Mouse (Mus musculus): ENCODE results near the gene Gm17190.
A peak's percentile ranks its signal among the peaks of the same experiment; 100 is the strongest.
"Not testable (repeated sequence)": the region's sequence is repeated elsewhere in the genome, so short reads cannot be mapped to it uniquely, and the experiment has no call there.

Gm17190 gene

DNA sequence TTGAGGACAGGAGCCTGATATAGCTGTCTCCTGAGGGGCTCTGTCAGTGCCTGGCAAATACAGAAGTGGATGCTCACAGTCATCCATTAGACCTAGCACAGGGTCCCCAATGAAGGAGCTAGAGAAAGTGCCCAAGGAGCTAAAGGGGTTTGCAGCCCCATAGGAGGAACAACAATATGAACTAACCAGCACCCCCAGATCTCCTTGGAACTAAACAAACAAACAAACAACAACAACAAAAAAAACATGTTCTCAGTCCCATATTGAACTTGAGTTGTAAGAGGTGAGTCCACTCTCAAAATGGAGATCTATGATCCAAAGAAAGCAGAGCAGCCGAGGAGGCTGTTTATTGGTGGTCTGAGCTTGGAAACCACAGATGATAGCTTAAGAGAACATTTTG lies at the start of gene Gm17190:
TSS of gene Gm17190 (plus strand) at position 301 of the 400 bp plus-strand sequence.
- not testable (repeated sequence) for DNase-seq (ENCODE audit: low read depth)

DNA sequence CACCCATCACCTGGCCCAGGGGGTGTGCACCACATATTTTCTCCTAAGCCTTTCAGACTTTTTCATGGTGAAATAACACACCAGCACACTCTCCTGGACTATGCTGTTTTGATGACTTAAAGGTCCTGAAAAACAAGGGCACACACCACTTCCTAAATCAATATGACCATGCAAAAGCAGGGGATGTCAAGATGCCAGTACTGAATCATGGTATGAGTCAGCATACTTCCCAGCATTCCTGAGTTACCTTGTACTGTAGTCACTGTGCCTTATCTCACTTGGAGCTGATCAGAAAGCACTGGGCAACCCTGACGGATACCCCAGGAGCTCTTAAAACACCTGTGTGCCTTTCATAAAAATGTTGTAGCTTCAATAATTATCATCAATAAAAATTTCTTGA lies 42.3 kb upstream of the Gm17190 start:
- DNase-seq (ENCODE audit: low read depth) = no peak

DNA sequence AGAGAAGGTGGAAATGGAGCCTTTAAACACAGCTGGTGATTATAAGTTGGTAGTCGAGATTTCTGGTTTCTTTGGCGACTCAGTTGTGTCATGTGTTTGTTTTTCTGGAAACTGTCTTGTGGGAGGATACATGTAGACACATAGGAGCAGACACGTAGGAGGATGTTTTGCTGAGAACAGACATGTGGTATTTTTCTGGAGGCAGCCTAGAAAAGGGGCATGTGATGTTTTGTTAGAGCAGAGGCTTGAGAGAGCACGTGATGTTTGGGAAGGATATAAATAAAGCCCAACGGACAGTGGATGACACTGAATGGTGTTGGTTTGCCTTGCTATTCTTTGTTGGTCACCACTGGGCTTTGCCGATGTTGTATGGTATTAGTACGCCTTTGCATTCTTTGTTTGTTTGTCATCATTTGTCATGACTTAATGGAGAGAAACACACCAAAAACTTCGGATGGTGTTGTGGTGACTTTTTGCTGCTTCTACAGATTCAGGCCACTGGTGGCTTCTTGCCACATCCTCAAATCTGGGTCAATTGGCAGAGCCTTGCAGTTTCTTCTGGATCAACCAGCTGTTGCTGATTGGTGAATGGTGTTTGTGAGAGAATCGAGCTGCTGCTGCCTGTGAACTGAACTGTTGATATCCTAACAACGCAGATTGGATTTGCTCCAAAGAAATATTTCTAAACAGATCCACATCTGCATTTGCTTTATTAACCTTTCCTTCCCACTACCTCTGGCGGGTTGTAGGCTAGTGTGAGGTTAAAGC lies 41.4 kb upstream of the Gm17190 start:
- no peak for DNase-seq (ENCODE audit: low read depth)

DNA sequence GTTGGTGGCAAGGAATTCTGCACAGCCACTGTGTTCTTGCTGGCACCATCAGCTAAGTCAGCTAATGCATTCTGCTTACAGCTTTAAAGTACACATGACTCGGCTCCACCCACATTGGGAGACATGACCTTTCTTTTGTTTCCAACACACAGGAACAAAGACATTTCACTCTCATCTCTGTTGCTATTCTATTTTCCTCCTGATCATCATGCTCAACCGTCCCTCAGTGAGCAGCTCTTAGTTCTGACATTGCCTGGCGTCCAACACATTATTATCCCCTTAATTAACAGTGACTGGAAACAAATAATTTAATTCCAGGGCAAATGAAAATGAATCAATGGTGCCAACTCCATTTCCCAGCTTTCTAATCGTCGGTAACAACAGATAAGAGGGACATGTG lies 36.5 kb upstream of the Gm17190 start:
- no peak for DNase-seq (ENCODE audit: low read depth)

DNA sequence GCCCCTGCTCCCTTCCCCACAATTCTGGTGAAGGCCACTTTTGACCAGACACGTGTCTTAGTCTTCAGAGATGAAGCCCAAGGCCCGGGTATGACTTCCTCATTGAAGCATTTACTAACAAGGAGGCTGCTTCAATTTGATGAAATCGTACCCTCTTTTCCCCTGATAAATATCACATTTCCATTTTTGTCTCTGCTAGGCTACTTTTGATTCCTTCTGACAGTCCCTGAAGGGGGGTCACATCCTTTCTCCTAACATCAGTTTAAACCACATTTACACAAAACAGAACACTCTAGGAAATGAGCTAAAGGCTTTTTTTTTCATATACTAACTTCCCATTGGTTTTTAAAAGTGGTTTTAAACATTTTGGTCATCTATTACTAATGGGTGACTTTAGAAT lies 29.1 kb upstream of the Gm17190 start:
- DNase-seq (ENCODE audit: low read depth) = no peak

DNA sequence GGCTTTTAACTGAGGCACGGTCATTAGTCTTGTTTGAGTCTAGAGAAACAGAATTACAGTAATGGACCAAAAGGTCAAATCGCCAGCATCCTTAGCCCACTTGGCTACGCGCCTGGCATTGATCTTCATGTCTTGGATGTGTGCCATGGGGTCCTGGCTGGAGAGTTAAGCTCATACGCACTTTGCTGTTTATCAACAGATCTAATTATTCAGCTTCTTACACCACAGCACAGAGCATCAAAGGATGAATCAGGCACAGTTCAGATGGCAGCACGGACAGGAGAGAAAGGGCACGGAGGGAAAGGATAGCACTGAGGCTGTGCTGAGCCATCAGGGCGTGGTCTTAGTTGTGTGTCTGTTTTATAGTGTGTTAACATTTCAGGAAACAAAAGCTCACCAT lies 8.3 kb upstream of the Gm17190 start:
- DNase-seq (ENCODE audit: low read depth) = no peak

DNA sequence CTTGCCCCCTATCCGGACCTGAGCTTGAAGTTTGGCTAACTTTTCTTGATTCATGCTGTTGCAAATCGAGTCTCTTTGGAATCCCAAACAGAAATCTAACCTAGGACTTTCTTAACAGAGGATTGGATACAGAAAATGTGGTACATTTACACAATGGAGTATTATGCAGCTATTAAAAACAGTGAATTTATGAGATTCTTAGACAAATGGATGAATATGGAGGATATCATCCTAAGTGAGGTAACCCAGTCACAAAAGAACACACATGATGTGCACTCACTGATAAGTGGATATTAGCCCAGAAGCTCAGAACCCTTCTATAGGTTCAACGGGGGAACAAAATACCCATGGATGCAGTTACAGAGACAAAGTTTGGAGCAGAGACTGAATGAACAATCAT lies 578 bp upstream of the Gm17190 start, which contains the start of gene Gm20075:
TSS of gene Gm20075 (minus strand) at position 101 of the 400 bp plus-strand sequence.
- not testable (repeated sequence) for DNase-seq (ENCODE audit: low read depth)

DNA sequence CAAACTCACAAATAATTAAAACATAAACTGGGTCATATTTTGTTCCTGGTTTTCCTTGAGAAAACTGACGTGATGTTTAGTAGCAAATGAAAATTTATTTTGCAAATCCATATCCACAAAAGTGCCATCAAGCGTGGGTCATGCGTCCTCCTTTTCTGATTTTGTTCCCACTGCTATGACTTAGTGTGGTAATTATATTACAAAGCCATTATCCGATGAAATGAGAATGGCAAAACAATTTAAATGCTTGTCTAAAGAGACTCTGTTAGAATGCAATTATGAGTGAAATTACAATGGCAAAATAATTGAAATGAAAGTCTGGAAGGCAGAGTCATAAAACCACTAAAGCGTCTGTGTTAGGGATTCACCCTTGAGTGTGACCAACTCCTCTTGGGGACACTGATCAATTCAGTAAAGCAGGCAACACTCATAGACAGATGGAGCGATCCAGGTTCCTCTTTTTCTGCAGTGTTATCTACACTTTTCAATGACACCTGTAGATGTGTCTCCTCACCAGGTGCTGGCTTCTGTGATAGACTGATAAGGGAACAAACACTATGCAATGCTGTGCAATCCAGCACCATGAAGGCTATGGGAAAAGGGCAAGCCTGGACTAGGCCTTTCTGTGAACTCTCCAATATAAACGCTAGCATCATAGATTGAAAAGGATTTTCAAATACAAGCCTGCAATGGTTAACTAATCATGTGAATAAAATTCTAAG lies 3.9 kb downstream of the Gm17190 start:
- DNase-seq (ENCODE audit: low read depth) = no peak

DNA sequence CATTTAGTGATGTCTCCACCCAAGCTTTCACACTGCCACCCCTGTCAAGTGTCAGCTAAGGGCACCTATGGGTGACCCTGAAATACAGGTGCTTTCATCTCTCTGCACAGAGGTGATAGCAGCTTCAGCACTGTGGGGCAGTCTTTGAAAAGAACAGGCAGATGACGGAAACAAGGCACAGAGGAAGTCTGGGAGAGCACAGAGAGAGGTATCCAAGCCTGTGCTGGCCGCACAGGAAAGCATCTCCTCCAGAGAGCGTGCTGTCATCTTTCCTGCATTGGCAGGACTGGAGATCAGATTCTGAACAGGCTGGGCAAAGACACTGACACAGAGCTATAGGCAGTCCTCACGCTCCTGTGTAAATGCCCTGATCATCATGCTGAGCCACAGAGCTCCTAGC lies 9.1 kb downstream of the Gm17190 start:
- DNase-seq (ENCODE audit: low read depth) = no peak

DNA sequence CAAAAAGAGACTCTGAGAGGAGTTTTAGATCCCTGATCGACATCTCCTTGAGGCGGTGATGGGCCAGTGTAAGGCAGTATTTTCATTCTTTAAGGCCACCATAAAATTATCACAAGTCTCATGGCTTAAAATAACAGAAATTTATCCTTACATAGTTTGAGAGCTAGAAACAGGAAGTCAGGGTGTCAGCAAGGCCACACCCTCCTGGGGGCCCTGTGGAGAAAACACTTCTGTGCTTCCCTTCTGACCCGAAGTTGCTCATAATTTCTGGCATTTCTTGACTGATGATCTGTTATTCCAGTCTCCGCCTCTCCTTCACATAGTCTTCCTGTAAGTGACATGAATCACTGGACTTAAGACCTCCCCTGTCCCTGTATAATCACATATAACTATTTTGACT lies 24.5 kb downstream of the Gm17190 start:
- peak; percentile 2 for DNase-seq (ENCODE audit: low read depth)

DNA sequence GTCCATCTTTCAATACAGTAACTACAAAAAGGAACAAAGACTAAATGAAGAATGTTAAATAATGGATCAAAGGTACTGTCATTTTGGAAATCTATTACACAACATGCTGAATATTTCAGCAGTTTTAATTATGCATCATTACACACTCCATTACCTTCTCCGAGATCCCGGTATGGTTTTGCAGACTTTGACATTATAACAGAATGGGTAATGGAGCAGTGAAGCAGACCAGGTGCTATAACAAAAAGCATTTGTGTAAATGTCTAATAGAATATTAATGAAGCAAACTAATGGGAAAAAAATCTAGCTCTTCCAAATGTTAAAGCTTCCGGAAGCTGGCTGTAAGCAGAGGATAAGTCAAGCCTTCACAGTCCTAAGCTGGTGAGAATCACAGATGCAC lies 28.9 kb downstream of the Gm17190 start:
- no peak for DNase-seq (ENCODE audit: low read depth)

DNA sequence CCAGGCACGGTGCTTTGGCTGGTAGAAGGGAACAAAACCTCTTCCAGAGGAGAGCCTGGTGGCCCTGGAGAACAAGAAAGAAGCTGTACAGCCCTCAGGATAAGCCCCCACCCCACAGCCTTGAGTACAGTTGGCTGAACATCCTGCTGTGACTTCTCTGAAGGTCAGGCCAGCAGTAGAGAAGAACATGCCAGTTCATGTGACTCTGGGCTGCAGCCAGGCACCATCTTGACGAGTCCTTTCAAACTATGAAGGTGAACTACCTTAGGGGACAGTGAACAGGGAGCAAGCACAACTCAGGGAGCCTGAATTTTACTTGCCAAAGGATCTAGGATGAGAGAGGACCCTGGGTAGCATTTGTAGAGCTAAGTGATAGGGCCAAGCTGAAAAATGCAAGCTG lies 30.9 kb downstream of the Gm17190 start:
- DNase-seq (ENCODE audit: low read depth) = no peak

DNA sequence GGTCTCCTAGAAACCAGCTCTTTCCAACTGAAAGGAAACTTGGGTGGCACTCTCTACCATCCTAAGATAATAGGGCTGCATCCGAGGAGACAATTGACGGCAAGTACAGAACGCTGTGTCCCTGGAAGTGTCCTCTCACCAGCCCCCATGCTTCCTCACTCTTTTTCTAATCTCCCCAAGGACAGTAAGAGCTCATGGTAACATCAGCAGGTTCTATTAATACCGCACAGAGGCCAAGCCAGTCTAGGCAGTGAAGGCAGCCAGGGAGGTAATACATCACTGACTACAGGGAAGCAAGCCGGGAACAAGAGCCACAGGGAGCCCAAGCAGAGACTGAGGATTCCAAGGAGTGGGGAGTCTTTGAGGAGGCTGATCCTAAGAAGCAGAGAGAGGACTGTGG lies 43.2 kb downstream of the Gm17190 start:
- no peak for DNase-seq (ENCODE audit: low read depth)

DNA sequence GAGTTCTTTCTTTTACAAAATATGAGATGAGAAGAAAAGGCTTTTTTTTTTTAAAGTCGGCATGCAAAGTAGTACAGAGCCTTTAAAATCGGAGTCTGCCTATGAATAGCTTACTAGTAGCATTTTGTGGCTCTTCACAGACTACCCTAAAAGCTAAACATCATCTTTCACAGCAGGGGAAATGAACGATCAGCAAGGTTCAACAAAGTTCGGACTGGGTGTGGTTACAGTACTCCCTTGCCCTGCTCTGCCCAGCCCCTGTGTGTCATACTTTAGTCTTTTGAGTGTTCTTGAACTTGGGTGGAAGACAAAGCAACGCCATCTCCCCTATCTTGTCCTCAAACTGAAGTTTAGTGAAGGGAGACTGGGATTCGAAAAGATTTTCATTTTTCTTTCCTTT lies 44.8 kb downstream of the Gm17190 start:
- no peak for DNase-seq (ENCODE audit: low read depth)

DNA sequence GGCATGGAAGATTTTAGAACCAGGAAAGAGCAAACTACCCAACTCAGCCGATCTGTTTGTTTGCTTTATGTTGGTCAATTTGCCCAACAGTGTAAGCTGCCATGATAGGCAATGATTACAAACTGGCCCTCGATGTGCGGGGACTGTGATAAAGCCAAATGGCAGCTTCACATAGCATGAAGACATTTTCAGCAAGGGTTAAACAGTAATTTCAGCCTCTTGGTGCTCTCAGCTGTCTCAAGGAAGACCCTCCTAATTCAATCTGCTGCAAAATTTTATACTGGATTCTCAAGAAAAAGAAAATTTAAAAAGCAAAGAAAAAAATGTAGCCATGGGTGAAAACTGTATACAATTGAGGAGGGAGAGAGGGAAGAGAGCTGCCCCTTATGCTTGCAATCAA lies 47.2 kb downstream of the Gm17190 start:
- DNase-seq (ENCODE audit: low read depth) = no peak

DNA sequence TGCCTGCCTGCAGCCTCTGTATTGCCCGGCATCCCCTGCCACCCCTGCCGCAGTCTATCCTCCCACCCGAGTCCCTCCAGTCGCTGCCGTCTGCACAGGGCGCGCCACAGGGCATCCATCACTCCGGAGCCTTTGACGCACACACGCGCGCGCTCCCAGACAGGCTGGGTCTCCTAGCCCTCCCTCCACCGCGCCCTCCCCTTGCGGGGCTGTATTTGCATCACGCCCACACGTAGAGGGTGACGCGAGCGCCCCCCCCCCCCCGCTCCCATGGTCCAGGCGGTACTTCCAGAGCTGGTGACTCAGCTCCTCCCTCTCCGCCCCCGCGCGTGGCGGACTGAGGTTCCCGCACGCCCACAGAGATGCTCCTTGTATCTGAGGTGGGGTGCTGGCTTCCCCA lies 49.2 kb downstream of the Gm17190 start:
- no peak for DNase-seq (ENCODE audit: low read depth)

DNA sequence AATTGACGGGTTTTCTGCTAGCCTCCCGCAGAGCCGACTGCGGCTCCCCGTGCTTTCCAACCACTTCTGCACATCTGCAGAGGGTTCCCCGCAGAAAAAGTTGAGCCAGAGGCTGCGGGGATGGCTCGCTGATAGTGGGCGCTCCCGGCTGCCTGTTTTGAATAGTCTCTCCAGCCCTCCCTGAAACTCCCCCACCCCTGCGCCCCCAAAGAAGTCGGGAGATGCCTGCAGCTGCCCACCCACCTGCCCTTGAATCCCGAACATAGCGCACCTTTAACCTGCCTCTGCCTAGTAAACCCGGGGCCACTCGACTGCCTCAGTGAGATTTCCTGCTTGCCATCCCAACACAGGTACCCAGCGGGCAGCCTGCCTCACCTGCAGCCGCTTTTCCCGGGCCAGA lies 50.1 kb downstream of the Gm17190 start:
- DNase-seq (ENCODE audit: low read depth) = no peak

DNA sequence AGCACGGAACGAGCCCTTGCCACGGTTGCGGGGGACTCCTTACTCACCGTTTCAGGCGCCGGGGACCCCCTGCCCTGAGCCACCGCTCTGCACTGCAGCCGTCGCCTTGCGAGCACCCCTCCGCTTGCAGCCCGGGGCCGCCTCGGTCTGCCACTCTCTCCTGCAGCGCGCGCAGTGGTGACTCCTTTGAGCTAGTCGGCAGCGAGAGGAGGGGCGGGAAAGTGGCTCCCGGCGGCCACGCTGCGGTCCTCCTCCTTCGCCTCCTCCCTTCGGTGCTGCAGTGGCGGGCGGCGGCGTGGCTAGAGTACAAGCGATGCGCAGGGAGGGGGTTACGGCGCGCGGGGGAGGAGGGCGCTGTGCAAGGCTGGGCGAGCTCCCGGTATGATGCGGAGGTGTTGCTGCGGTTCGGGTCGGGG lies 50.6 kb downstream of the Gm17190 start, which contains the start of gene Sv2c:
TSS of gene Sv2c (minus strand) at position 177 of the 416 bp plus-strand sequence.
- DNase-seq (ENCODE audit: low read depth) = no peak
